Mouse (Mus musculus) embryonic facial prominence, embryonic 12.5 days (tissue): Measurements from ENCODE around the gene Ackr2. TPM values are rescaled to one million over a fixed set of nuclear protein-coding genes. Genes with fewer than 3 reads are reported as not detected.

Experiments used
- ATAC-seq: fragments of 200-750 bp; cut with Nextera tagmentation; 2 replicates; pipeline ENCODE4 v1.8.0; 2017; ENCODE audit not compliant: insufficient number of reproducible peaks, insufficient read depth, low FRiP score, low TSS enrichment
- H3K27ac ChIP-seq: fragments of 300-500 bp; sonication (generic); 2 replicates; pipeline ENCODE4 v1.5.1; 2016; ENCODE audit warnings: mild to moderate bottlenecking
- H3K27me3 ChIP-seq: fragments of 300-500 bp; sonication (generic); 2 replicates; pipeline ENCODE4 v1.6.1; 2016; ENCODE audit warnings: mild to moderate bottlenecking, moderate library complexity
- H3K36me3 ChIP-seq: fragments of 300-500 bp; sonication (generic); 2 replicates; pipeline ENCODE4 v1.6.1; 2016; ENCODE audit warnings: mild to moderate bottlenecking
- H3K4me1 ChIP-seq: fragments of 300-500 bp; sonication (generic); 2 replicates; pipeline ENCODE4 v1.6.1; 2016
- H3K4me2 ChIP-seq: fragments of 300-500 bp; sonication (generic); replicated peaks from 2 replicates; pipeline ENCODE4 v1.6.1; 2016; ENCODE audit warnings: mild to moderate bottlenecking, moderate library complexity
- H3K4me3 ChIP-seq: fragments of 300-500 bp; sonication (generic); 2 replicates; pipeline ENCODE4 v1.5.1; 2016; ENCODE audit warnings: mild to moderate bottlenecking
- H3K9ac ChIP-seq: fragments of 300-500 bp; sonication (generic); 2 replicates; pipeline ENCODE4 v1.6.1; 2016; ENCODE audit warnings: mild to moderate bottlenecking, moderate library complexity
- H3K9me3 ChIP-seq: fragments of 300-500 bp; sonication (generic); 2 replicates; pipeline ENCODE4 v1.6.1; 2016; ENCODE audit warnings: mild to moderate bottlenecking, moderate library complexity
- WGBS: fragments of 180-500 bp; shearing (Covaris S2); methylation state at CpG from one replicate; pipeline ENCODE4 v1.1.7; 2016; 5-methylcytosine and 5-hydroxymethylcytosine counted together
- polyA plus RNA-seq: library from polyadenylated mRNA; unstranded; fragments of >200 nt; fragmentation: Nextera tagmentation; extraction: Ambion mirVana; gene quantifications from 2 replicates; pipeline ENCODE4 v1.2.1, GENCODE M21; 2016

Gene Ackr2
- polyA plus RNA-seq, 1 experiment from 2014 or later = 0.22 TPM

- no peak for ATAC-seq
- no peak overlapping the region for H3K9ac ChIP-seq
- no peaks in the 10 kb centered on the region for H3K27me3 ChIP-seq
- no peak overlapping the region for H3K4me2 ChIP-seq
- 72% methylated on average over 10 of the region's 10 CpGs for WGBS
- no peaks in the 10 kb centered on the region for H3K4me1 ChIP-seq
- no peaks in the 10 kb centered on the region for H3K9me3 ChIP-seq
- H3K27ac ChIP-seq = no peak overlapping the region
- no peak overlapping the region for H3K4me3 ChIP-seq
- H3K36me3 ChIP-seq = no peaks in the 10 kb centered on the region
Measured at GRCm38 (mm10) chr9:121907356-121908070, 9.4 kb downstream of the Ackr2 start.

- no peak overlapping the region for H3K4me2 ChIP-seq
- no peak overlapping the region for H3K9ac ChIP-seq
- no peaks in the 10 kb centered on the region for H3K4me1 ChIP-seq
- H3K4me3 ChIP-seq = no peak overlapping the region
- H3K36me3 ChIP-seq = no peaks in the 10 kb centered on the region
- ATAC-seq = no peak
- 88% methylated on average over 17 of the region's 17 CpGs for WGBS
- no peak overlapping the region for H3K27ac ChIP-seq
- no peaks in the 10 kb centered on the region for H3K9me3 ChIP-seq
- no peaks in the 10 kb centered on the region for H3K27me3 ChIP-seq
Measured at GRCm38 (mm10) chr9:121908321-121908720, 10.2 kb downstream of the Ackr2 start.

- H3K27ac ChIP-seq = no peak overlapping the region
- no peak overlapping the region for H3K9ac ChIP-seq
- H3K4me1 ChIP-seq = no peaks in the 10 kb centered on the region
- WGBS = 87% methylated on average over 6 of the region's 6 CpGs
- H3K4me2 ChIP-seq = no peak overlapping the region
- ATAC-seq = no peak
- no peaks in the 10 kb centered on the region for H3K27me3 ChIP-seq
- H3K36me3 ChIP-seq = no peaks in the 10 kb centered on the region
- no peak overlapping the region for H3K4me3 ChIP-seq
- H3K9me3 ChIP-seq = no peaks in the 10 kb centered on the region
Measured at GRCm38 (mm10) chr9:121909635-121910034, 11.5 kb downstream of the Ackr2 start.

- no peaks in the 10 kb centered on the region for H3K36me3 ChIP-seq
- WGBS = 87% methylated on average over 7 of the region's 7 CpGs
- no peaks in the 10 kb centered on the region for H3K9me3 ChIP-seq
- H3K4me1 ChIP-seq = no peaks in the 10 kb centered on the region
- H3K27ac ChIP-seq = no peak overlapping the region
- H3K4me2 ChIP-seq = no peak overlapping the region
- H3K9ac ChIP-seq = no peak overlapping the region
- H3K27me3 ChIP-seq = no peaks in the 10 kb centered on the region
- no peak overlapping the region for H3K4me3 ChIP-seq
- no peak for ATAC-seq
Measured at GRCm38 (mm10) chr9:121911196-121911595, 13.0 kb downstream of the Ackr2 start.

- WGBS = 81% methylated on average over 4 of the region's 4 CpGs
- H3K4me1 ChIP-seq = no peaks in the 10 kb centered on the region
- H3K27me3 ChIP-seq = no peaks in the 10 kb centered on the region
- no peaks in the 10 kb centered on the region for H3K36me3 ChIP-seq
- H3K4me3 ChIP-seq = no peak overlapping the region
- ATAC-seq = no peak
- H3K27ac ChIP-seq = no peak overlapping the region
- H3K4me2 ChIP-seq = no peak overlapping the region
- no peaks in the 10 kb centered on the region for H3K9me3 ChIP-seq
- no peak overlapping the region for H3K9ac ChIP-seq
Measured at GRCm38 (mm10) chr9:121912786-121913185, 14.6 kb downstream of the Ackr2 start.

GRCm38 (mm10) chr9:121914226-121914757 is 16.1 kb downstream of the Ackr2 start:
- no peak for ATAC-seq
- Histone ChIP-seq H3K36me3 (no peaks in the 10 kb centered on the region), H3K27ac (no peak overlapping the region), H3K27me3 (no peaks in the 10 kb centered on the region), H3K4me2 (no peak overlapping the region), H3K9ac (no peak overlapping the region), H3K4me3 (no peak overlapping the region), H3K9me3 (no peaks in the 10 kb centered on the region), H3K4me1 (no peaks in the 10 kb centered on the region)
- WGBS = 75% methylated on average over 8 of the region's 8 CpGs

GRCm38 (mm10) chr9:121915056-121915455 is 16.9 kb downstream of the Ackr2 start:
- H3K27me3 ChIP-seq = no peaks in the 10 kb centered on the region
- no peak for ATAC-seq
- no peak overlapping the region for H3K9ac ChIP-seq
- H3K27ac ChIP-seq = no peak overlapping the region
- no peak overlapping the region for H3K4me3 ChIP-seq
- H3K4me2 ChIP-seq = no peak overlapping the region
- no peaks in the 10 kb centered on the region for H3K36me3 ChIP-seq
- no peaks in the 10 kb centered on the region for H3K4me1 ChIP-seq
- H3K9me3 ChIP-seq = no peaks in the 10 kb centered on the region
- WGBS = 91% methylated on average over 10 of the region's 10 CpGs

GRCm38 (mm10) chr9:121916102-121916501 is 17.9 kb downstream of the Ackr2 start, which contains the start of gene Cyp8b1:
Cyp8b1 (minus strand) TSS chr9:121916305.
- WGBS = 82% methylated on average over 8 of the region's 8 CpGs
- no peak for ATAC-seq
- H3K4me2 ChIP-seq = no peak within 1 kb of the TSS
- no peaks in the 10 kb centered on the region for H3K4me1 ChIP-seq
- H3K36me3 ChIP-seq = no peaks in the 10 kb centered on the region
- H3K9ac ChIP-seq = no peak within 1 kb of the TSS
- no peak within 1 kb of the TSS for H3K27ac ChIP-seq
- no peak within 1 kb of the TSS for H3K4me3 ChIP-seq
- no peaks in the 10 kb centered on the region for H3K9me3 ChIP-seq
- H3K27me3 ChIP-seq = no peaks in the 10 kb centered on the region

- H3K9me3 ChIP-seq = no peaks in the 10 kb centered on the region
- H3K27ac ChIP-seq = no peak overlapping the region
- no peaks in the 10 kb centered on the region for H3K27me3 ChIP-seq
- H3K36me3 ChIP-seq = no peaks in the 10 kb centered on the region
- H3K4me1 ChIP-seq = no peaks in the 10 kb centered on the region
- no peak overlapping the region for H3K9ac ChIP-seq
- WGBS = 78% methylated on average over 10 of the region's 10 CpGs
- no peak overlapping the region for H3K4me3 ChIP-seq
- ATAC-seq = no peak
- no peak overlapping the region for H3K4me2 ChIP-seq
Measured at GRCm38 (mm10) chr9:121919027-121919501, 20.9 kb downstream of the Ackr2 start.

GRCm38 (mm10) chr9:121923443-121923842 is 25.3 kb downstream of the Ackr2 start:
- H3K4me2 ChIP-seq = no peak overlapping the region
- H3K27me3 ChIP-seq = no peaks in the 10 kb centered on the region
- no peak for ATAC-seq
- H3K36me3 ChIP-seq = no peaks in the 10 kb centered on the region
- peaks cover 5% of the 10 kb centered on the region; the same call in 1 of the 2 replicates for H3K4me1 ChIP-seq
- no peak overlapping the region for H3K4me3 ChIP-seq
- H3K9ac ChIP-seq = no peak overlapping the region
- H3K9me3 ChIP-seq = no peaks in the 10 kb centered on the region
- WGBS = 88% methylated on average over 8 of the region's 8 CpGs
- H3K27ac ChIP-seq = no peak overlapping the region

- no peak overlapping the region for H3K27ac ChIP-seq
- H3K4me1 ChIP-seq = peaks cover 5% of the 10 kb centered on the region; the same call in 1 of the 2 replicates
- H3K4me3 ChIP-seq = no peak overlapping the region
- H3K4me2 ChIP-seq = no peak overlapping the region
- H3K9ac ChIP-seq = no peak overlapping the region
- no peaks in the 10 kb centered on the region for H3K36me3 ChIP-seq
- H3K9me3 ChIP-seq = no peaks in the 10 kb centered on the region
- no peak for ATAC-seq
- WGBS = 89% methylated on average over 5 of the region's 5 CpGs
- H3K27me3 ChIP-seq = no peaks in the 10 kb centered on the region
Measured at GRCm38 (mm10) chr9:121923906-121924305, 25.8 kb downstream of the Ackr2 start.

GRCm38 (mm10) chr9:121924901-121925560 is 26.9 kb downstream of the Ackr2 start:
- 93% methylated on average over 9 of the region's 9 CpGs for WGBS
- Histone ChIP-seq H3K9me3 (no peaks in the 10 kb centered on the region), H3K27me3 (no peaks in the 10 kb centered on the region), H3K4me3 (no peak overlapping the region), H3K4me2 (no peak overlapping the region), H3K9ac (no peak overlapping the region), H3K27ac (no peak overlapping the region), H3K36me3 (no peaks in the 10 kb centered on the region), H3K4me1 (peaks cover 5% of the 10 kb centered on the region; the same call in 1 of the 2 replicates)
- ATAC-seq = no peak
